Mouse (Mus musculus) gastrocnemius, postnatal 14 days (tissue): ENCODE results near the gene Cald1. TPM values are rescaled to one million over a fixed set of nuclear protein-coding genes. Genes with fewer than 3 reads are reported as not detected.
A peak's percentile ranks its signal among the peaks of the same experiment; 100 is the strongest.

ENCODE experiments used
- DNase-seq: peaks from one replicate; pipeline ENCODE4 v3.0.0; 2021; ENCODE audit warnings: mixed read lengths
- intact Hi-C: fragments of 180-260 bp; cut with DNase I; formaldehyde crosslinking; loops from one replicate; pipeline ENCODE4 v1.15.1; 2025; ENCODE audit warnings: low total_unique reads
- total RNA-seq, 2 experiments: library from RNA; stranded (reverse); gene quantifications; 2 replicates each; pipeline ENCODE4 v1.2.3; 2021

Cald1 gene
- total RNA-seq, 2 experiments from 2014 or later = 51.7 to 53.7 TPM

- DNase-seq = no peak
- intact Hi-C loops = no loop called here
Measured at GRCm38 (mm10) chr6:34608603-34609002, 10.3 kb downstream of the Cald1 start.

- intact Hi-C loops = no loop called here
Measured at GRCm38 (mm10) chr6:34609892-34610829, 11.9 kb downstream of the Cald1 start.

GRCm38 (mm10) chr6:34613122-34613521, 14.8 kb downstream of the Cald1 start:
- intact Hi-C loops = no loop called here

More at GRCm38 (mm10) chr6:34609892-34610829, 11.9 kb downstream of the Cald1 start:
- peak; percentile 55 for DNase-seq

GRCm38 (mm10) chr6:34615419-34615818, 17.1 kb downstream of the Cald1 start:
- intact Hi-C loops = no loop called here

More at GRCm38 (mm10) chr6:34613122-34613521, 14.8 kb downstream of the Cald1 start:
- no peak for DNase-seq

GRCm38 (mm10) chr6:34619494-34619893, 21.2 kb downstream of the Cald1 start:
- intact Hi-C loops = no loop called here

More at GRCm38 (mm10) chr6:34615419-34615818, 17.1 kb downstream of the Cald1 start:
- DNase-seq = no peak

GRCm38 (mm10) chr6:34620242-34620641, 21.9 kb downstream of the Cald1 start:
- no peak for DNase-seq
- intact Hi-C loops = no loop called here

More at GRCm38 (mm10) chr6:34619494-34619893, 21.2 kb downstream of the Cald1 start:
- DNase-seq = no peak

- intact Hi-C loops = no loop called here
- no peak for DNase-seq
Measured at GRCm38 (mm10) chr6:34622865-34623264, 24.6 kb downstream of the Cald1 start.

GRCm38 (mm10) chr6:34623290-34623689, 25.0 kb downstream of the Cald1 start:
- intact Hi-C loops = no loop called here

GRCm38 (mm10) chr6:34624536-34624935, 26.2 kb downstream of the Cald1 start:
- no peak for DNase-seq
- intact Hi-C loops = no loop called here

More at GRCm38 (mm10) chr6:34623290-34623689, 25.0 kb downstream of the Cald1 start:
- DNase-seq = no peak

- no peak for DNase-seq
- intact Hi-C loops = no loop called here
Measured at GRCm38 (mm10) chr6:34626586-34627245, 28.4 kb downstream of the Cald1 start.

- intact Hi-C loops = no loop called here
- no peak for DNase-seq
Measured at GRCm38 (mm10) chr6:34628131-34628530, 29.8 kb downstream of the Cald1 start.

GRCm38 (mm10) chr6:34633776-34634175, 35.5 kb downstream of the Cald1 start:
- DNase-seq = no peak
- intact Hi-C loops = no loop called here

- no peak for DNase-seq
- intact Hi-C loops = no loop called here
Measured at GRCm38 (mm10) chr6:34637588-34638438, 39.5 kb downstream of the Cald1 start.

GRCm38 (mm10) chr6:34638667-34639066, 40.4 kb downstream of the Cald1 start:
- DNase-seq = no peak
- intact Hi-C loops = no loop called here

- intact Hi-C loops = no loop called here
- no peak for DNase-seq
Measured at GRCm38 (mm10) chr6:34640226-34640625, 41.9 kb downstream of the Cald1 start.

GRCm38 (mm10) chr6:34641081-34641480, 42.8 kb downstream of the Cald1 start:
- intact Hi-C loops = no loop called here
- no peak for DNase-seq

- intact Hi-C loops = no loop called here
- DNase-seq = no peak
Measured at GRCm38 (mm10) chr6:34642075-34642547, 43.8 kb downstream of the Cald1 start.

GRCm38 (mm10) chr6:34648017-34648787, 49.9 kb downstream of the Cald1 start:
- intact Hi-C loops = no loop called here
- no peak for DNase-seq

- intact Hi-C loops = no loop called here
- DNase-seq = no peak
Measured at GRCm38 (mm10) chr6:34651298-34651697, 53.0 kb downstream of the Cald1 start.
